Mouse (Mus musculus) hindbrain, embryonic 12.5 days (tissue): ENCODE data around the gene Pdgfc. TPM values are rescaled to one million over a fixed set of nuclear protein-coding genes. Genes with fewer than 3 reads are reported as not detected.

Experiments
- ATAC-seq: fragments of 200-750 bp; cut with Nextera tagmentation; 2 replicates; pipeline ENCODE4 v1.8.0; 2017; ENCODE audit warnings: moderate TSS enrichment; ENCODE audit not compliant: low FRiP score
- H3K27ac ChIP-seq: fragments of 300-500 bp; sonication (generic); 2 replicates; pipeline ENCODE4 v1.5.1; 2016; ENCODE audit warnings: mild to moderate bottlenecking
- H3K27me3 ChIP-seq: fragments of 300-500 bp; sonication (generic); 2 replicates; pipeline ENCODE4 v1.6.1; 2016; ENCODE audit warnings: mild to moderate bottlenecking
- H3K36me3 ChIP-seq: fragments of 300-500 bp; sonication (generic); 2 replicates; pipeline ENCODE4 v1.6.1; 2016; ENCODE audit warnings: mild to moderate bottlenecking
- H3K4me1 ChIP-seq: fragments of 300-500 bp; sonication (generic); 2 replicates; pipeline ENCODE4 v1.6.1; 2016
- H3K4me2 ChIP-seq: fragments of 300-500 bp; sonication (generic); replicated peaks from 2 replicates; pipeline ENCODE4 v1.6.1; 2016; ENCODE audit warnings: mild to moderate bottlenecking
- H3K4me3 ChIP-seq: fragments of 300-500 bp; sonication (generic); 2 replicates; pipeline ENCODE4 v1.5.1; 2016; ENCODE audit warnings: mild to moderate bottlenecking
- H3K9ac ChIP-seq: fragments of 300-500 bp; sonication (generic); 2 replicates; pipeline ENCODE4 v1.6.1; 2016; ENCODE audit warnings: mild to moderate bottlenecking, moderate library complexity
- H3K9me3 ChIP-seq: fragments of 300-500 bp; sonication (generic); replicated peaks from 2 replicates; pipeline ENCODE4 v1.6.1; 2016; ENCODE audit warnings: mild to moderate bottlenecking
- WGBS: fragments of 180-500 bp; shearing (Covaris S2); methylation state at CpG from one replicate; pipeline ENCODE4 v1.1.7; 2016; 5-methylcytosine and 5-hydroxymethylcytosine counted together
- polyA plus RNA-seq: library from polyadenylated mRNA; unstranded; fragments of >200 nt; fragmentation: Nextera tagmentation; extraction: Ambion mirVana; gene quantifications from 2 replicates; pipeline ENCODE4 v1.2.1, GENCODE M21; 2016

Pdgfc gene
- polyA plus RNA-seq, 1 experiment from 2014 or later = 16.2 TPM

GRCm38 (mm10) chr3:81054074-81054473 lies 17.9 kb downstream of the Pdgfc start:
- no peak for ATAC-seq
- H3K4me2 ChIP-seq = no peak overlapping the region
- no peak overlapping the region for H3K27ac ChIP-seq
- no peaks in the 10 kb centered on the region for H3K9me3 ChIP-seq
- 0 out of 2 replicates have a peak, but pooled peaks cover 7% of the 10 kb centered on the region for H3K4me1 ChIP-seq
- no peaks in the 10 kb centered on the region for H3K36me3 ChIP-seq
- no peak overlapping the region for H3K4me3 ChIP-seq
- no peak overlapping the region for H3K9ac ChIP-seq
- H3K27me3 ChIP-seq = no peaks in the 10 kb centered on the region

GRCm38 (mm10) chr3:81057719-81058118 lies 21.5 kb downstream of the Pdgfc start:
- Histone ChIP-seq H3K27me3 (no peaks in the 10 kb centered on the region), H3K4me3 (no peak overlapping the region), H3K4me1 (0 out of 2 replicates have a peak, but pooled peaks cover 7% of the 10 kb centered on the region), H3K27ac (no peak overlapping the region), H3K9me3 (no peaks in the 10 kb centered on the region), H3K9ac (no peak overlapping the region), H3K36me3 (no peaks in the 10 kb centered on the region), H3K4me2 (no peak overlapping the region)
- ATAC-seq = no peak
- 90% methylated on average over 1 of the region's 1 CpGs for WGBS

GRCm38 (mm10) chr3:81058527-81059031 lies 22.4 kb downstream of the Pdgfc start:
- H3K4me3 ChIP-seq = no peak overlapping the region
- H3K9me3 ChIP-seq = no peaks in the 10 kb centered on the region
- 0 out of 2 replicates have a peak, but pooled peaks cover 7% of the 10 kb centered on the region for H3K4me1 ChIP-seq
- no peaks in the 10 kb centered on the region for H3K36me3 ChIP-seq
- H3K9ac ChIP-seq = no peak overlapping the region
- no peak overlapping the region for H3K4me2 ChIP-seq
- no peaks in the 10 kb centered on the region for H3K27me3 ChIP-seq
- ATAC-seq = no peak
- WGBS = 29% methylated on average over 4 of the region's 4 CpGs
- no peak overlapping the region for H3K27ac ChIP-seq

GRCm38 (mm10) chr3:81068550-81068949 lies 32.3 kb downstream of the Pdgfc start:
- WGBS = 41% methylated on average over 2 of the region's 2 CpGs
- Histone ChIP-seq H3K4me3 (no peak overlapping the region), H3K36me3 (no peaks in the 10 kb centered on the region), H3K27me3 (no peaks in the 10 kb centered on the region), H3K4me1 (0 out of 2 replicates have a peak, but pooled peaks cover 4% of the 10 kb centered on the region), H3K9ac (no peak overlapping the region), H3K4me2 (no peak overlapping the region), H3K9me3 (no peaks in the 10 kb centered on the region), H3K27ac (no peak overlapping the region)
- no peak for ATAC-seq

- no peak overlapping the region for H3K27ac ChIP-seq
- H3K4me3 ChIP-seq = no peak overlapping the region
- H3K27me3 ChIP-seq = no peaks in the 10 kb centered on the region
- peaks cover 15% of the 10 kb centered on the region for H3K4me1 ChIP-seq
- no peak overlapping the region for H3K9ac ChIP-seq
- no peaks in the 10 kb centered on the region for H3K9me3 ChIP-seq
- no peak for ATAC-seq
- WGBS = 82% methylated on average over 1 of the region's 1 CpGs
- H3K36me3 ChIP-seq = no peaks in the 10 kb centered on the region
- no peak overlapping the region for H3K4me2 ChIP-seq
These were observed 64.9 kb downstream of the Pdgfc start for GRCm38 (mm10) chr3:81101136-81101535.

- WGBS = 25% methylated on average over 3 of the region's 3 CpGs
- Histone ChIP-seq H3K4me2 (no peak overlapping the region), H3K27ac (no peak overlapping the region; the same call in 1 of the 2 replicates), H3K36me3 (no peaks in the 10 kb centered on the region), H3K27me3 (no peaks in the 10 kb centered on the region), H3K4me1 (peaks cover 15% of the 10 kb centered on the region), H3K9me3 (no peaks in the 10 kb centered on the region), H3K9ac (no peak overlapping the region), H3K4me3 (no peak overlapping the region)
- ATAC-seq = peak; percentile 86
These were observed 66.1 kb downstream of the Pdgfc start for GRCm38 (mm10) chr3:81102158-81102876.

GRCm38 (mm10) chr3:81102877-81103420 lies 66.7 kb downstream of the Pdgfc start:
- Histone ChIP-seq H3K4me2 (no peak overlapping the region), H3K9me3 (no peaks in the 10 kb centered on the region), H3K27ac (no peak overlapping the region), H3K4me3 (no peak overlapping the region), H3K27me3 (no peaks in the 10 kb centered on the region), H3K9ac (no peak overlapping the region), H3K4me1 (peaks cover 15% of the 10 kb centered on the region), H3K36me3 (no peaks in the 10 kb centered on the region)
- no peak for ATAC-seq
- WGBS = 76% methylated on average over 5 of the region's 5 CpGs

GRCm38 (mm10) chr3:81107515-81107914 lies 71.3 kb downstream of the Pdgfc start:
- no peak overlapping the region for H3K27ac ChIP-seq
- H3K4me3 ChIP-seq = no peak overlapping the region
- H3K4me1 ChIP-seq = 0 out of 2 replicates have a peak, but pooled peaks cover 2% of the 10 kb centered on the region
- no peak for ATAC-seq
- no peaks in the 10 kb centered on the region for H3K9me3 ChIP-seq
- H3K4me2 ChIP-seq = no peak overlapping the region
- 59% methylated on average over 1 of the region's 1 CpGs for WGBS
- H3K36me3 ChIP-seq = no peaks in the 10 kb centered on the region
- H3K27me3 ChIP-seq = no peaks in the 10 kb centered on the region
- H3K9ac ChIP-seq = no peak overlapping the region

- no peaks in the 10 kb centered on the region for H3K27me3 ChIP-seq
- 90% methylated on average over 1 of the region's 1 CpGs for WGBS
These were observed 74.8 kb downstream of the Pdgfc start for GRCm38 (mm10) chr3:81110968-81111367.

GRCm38 (mm10) chr3:81112892-81113291 lies 76.7 kb downstream of the Pdgfc start:
- Histone ChIP-seq H3K9me3 (no peaks in the 10 kb centered on the region), H3K9ac (no peak overlapping the region), H3K36me3 (no peaks in the 10 kb centered on the region), H3K4me2 (no peak overlapping the region), H3K27me3 (no peaks in the 10 kb centered on the region), H3K4me1 (no peaks in the 10 kb centered on the region), H3K4me3 (no peak overlapping the region), H3K27ac (no peak overlapping the region)
- 94% methylated on average over 3 of the region's 3 CpGs for whole genome bisulfite sequencing
- ATAC-seq = no peak

More at GRCm38 (mm10) chr3:81110968-81111367, 74.8 kb downstream of the Pdgfc start:
- Histone ChIP-seq H3K36me3 (no peaks in the 10 kb centered on the region), H3K27ac (no peak overlapping the region), H3K4me1 (no peaks in the 10 kb centered on the region), H3K4me3 (no peak overlapping the region), H3K9me3 (no peaks in the 10 kb centered on the region), H3K4me2 (no peak overlapping the region), H3K9ac (no peak overlapping the region)
- ATAC-seq = no peak

- Histone ChIP-seq H3K9me3 (no peaks in the 10 kb centered on the region), H3K9ac (no peak overlapping the region), H3K4me3 (no peak overlapping the region), H3K4me1 (no peaks in the 10 kb centered on the region), H3K27me3 (no peaks in the 10 kb centered on the region), H3K36me3 (no peaks in the 10 kb centered on the region), H3K27ac (no peak overlapping the region), H3K4me2 (no peak overlapping the region)
- WGBS = 89% methylated on average over 1 of the region's 1 CpGs
- ATAC-seq = no peak
These were observed 84.4 kb downstream of the Pdgfc start for GRCm38 (mm10) chr3:81120664-81121063.

GRCm38 (mm10) chr3:81121731-81122130 lies 85.5 kb downstream of the Pdgfc start:
- Histone ChIP-seq H3K36me3 (no peaks in the 10 kb centered on the region), H3K9ac (no peak overlapping the region), H3K27me3 (no peaks in the 10 kb centered on the region), H3K27ac (no peak overlapping the region), H3K4me2 (no peak overlapping the region), H3K4me1 (peaks cover 1% of the 10 kb centered on the region; the same call in 1 of the 2 replicates), H3K9me3 (no peaks in the 10 kb centered on the region), H3K4me3 (no peak overlapping the region)
- no peak for ATAC-seq
- WGBS = 91% methylated on average over 1 of the region's 1 CpGs

- ATAC-seq = no peak
- no peak overlapping the region for H3K9ac ChIP-seq
- no peaks in the 10 kb centered on the region for H3K27me3 ChIP-seq
- H3K4me1 ChIP-seq = peaks cover 2% of the 10 kb centered on the region; the same call in 1 of the 2 replicates
- WGBS = 88% methylated on average over 3 of the region's 3 CpGs
- no peak overlapping the region for H3K4me3 ChIP-seq
- no peak overlapping the region for H3K27ac ChIP-seq
- no peaks in the 10 kb centered on the region for H3K36me3 ChIP-seq
- H3K9me3 ChIP-seq = no peaks in the 10 kb centered on the region
- no peak overlapping the region for H3K4me2 ChIP-seq
These were observed 87.2 kb downstream of the Pdgfc start for GRCm38 (mm10) chr3:81123461-81123860.
